Mouse (Mus musculus) CH12.LX (cell line): Measurements from ENCODE around the gene Col27a1. TPM values are rescaled to one million over a fixed set of nuclear protein-coding genes. Genes with fewer than 3 reads are reported as not detected.
"Not testable (repeated sequence)": the region's sequence is repeated elsewhere in the genome, so short reads cannot be mapped to it uniquely, and the experiment has no call there.

Experiments
- DNase-seq: peaks from one replicate; pipeline ENCODE4 v3.0.0-alpha.2; 2013; ENCODE audit errors: extremely low read depth
- H3K27ac ChIP-seq: 2 replicates; pipeline ENCODE4 v1.5.1; 2012; ENCODE audit warnings: low read depth, mild to moderate bottlenecking, control low read depth, moderate library complexity; ENCODE audit not compliant: insufficient read depth
- H3K27me3 ChIP-seq: replicated peaks from 2 replicates; pipeline ENCODE3; 2012; ENCODE audit warnings: inconsistent platforms
- H3K36me3 ChIP-seq, 2 experiments: replicated peaks in 1 of 2; 2 replicates each; pipeline versions ENCODE3 to v1.6.1; 2012; ENCODE audit warnings: inconsistent platforms in 1 of 2, low read length in 1 of 2, mild to moderate bottlenecking in 1 of 2, mixed read lengths in 1 of 2, moderate library complexity in 1 of 2; ENCODE audit not compliant: control insufficient read depth in 1 of 2, insufficient read depth in 1 of 2
- H3K4me1 ChIP-seq, 2 experiments: 2 replicates each; pipeline ENCODE4 v1.6.1; 2012; ENCODE audit warnings: inconsistent platforms in 1 of 2, moderate library complexity in 1 of 2; ENCODE audit not compliant: insufficient read depth in 2 of 2, control insufficient read depth in 1 of 2
- H3K4me2 ChIP-seq: 2 replicates; pipeline ENCODE4 v1.6.1; 2012; ENCODE audit warnings: low read depth, mild to moderate bottlenecking, control low read depth; ENCODE audit not compliant: poor library complexity, insufficient read depth, severe bottlenecking
- H3K4me3 ChIP-seq, 3 experiments: fragments of 150-350 bp in 1 of 3; sonication (generic) in 1 of 3; replicated peaks in 1 of 3; 2 replicates each; pipeline versions ENCODE3 to v1.5.1; 2011 to 2012; ENCODE audit warnings: low read depth in 2 of 3, low read length in 2 of 3, mild to moderate bottlenecking in 2 of 3, moderate library complexity in 2 of 3, control low read depth in 1 of 3, improper control_type of control experiment in 1 of 3, inconsistent platforms in 1 of 3, mixed read lengths in 1 of 3; ENCODE audit not compliant: poor library complexity in 1 of 3
- H3K79me2 ChIP-seq: replicated peaks from 2 replicates; pipeline ENCODE4 v1.6.1; 2012; ENCODE audit warnings: mild to moderate bottlenecking, moderate library complexity; ENCODE audit not compliant: control insufficient read depth, poor library complexity, insufficient read depth, severe bottlenecking; ENCODE audit errors: extremely low read depth
- H3K9ac ChIP-seq: 2 replicates; pipeline ENCODE4 v1.6.1; 2012; ENCODE audit warnings: low read depth, mild to moderate bottlenecking, control low read depth, moderate library complexity; ENCODE audit not compliant: insufficient read depth
- H3K9me3 ChIP-seq: replicated peaks from 2 replicates; pipeline ENCODE3; 2012; ENCODE audit warnings: low read length, inconsistent platforms, mixed read lengths
- CHD2 ChIP-seq: IDR thresholded peaks from 2 replicates; pipeline ENCODE4 v1.6.1; 2011; ENCODE audit warnings: low read length, improper control_type of control experiment
- CTCF ChIP-seq, 2 experiments: IDR thresholded peaks in 1 of 2; conservative IDR thresholded peaks in 1 of 2; 2 replicates each; pipeline ENCODE4 v1.5.1; 2011 to 2012; ENCODE audit warnings: low read depth in 2 of 2, low read length in 2 of 2, improper control_type of control experiment in 1 of 2, inconsistent platforms in 1 of 2, mild to moderate bottlenecking in 1 of 2, moderate library complexity in 1 of 2
- E2F4 ChIP-seq: IDR thresholded peaks from 2 replicates; pipeline ENCODE4 v1.6.1; 2011; ENCODE audit warnings: low read depth, low read length, improper control_type of control experiment; ENCODE audit not compliant: insufficient replicate concordance
- EP300 ChIP-seq: IDR thresholded peaks from 2 replicates; pipeline ENCODE4 v1.6.1; 2011; ENCODE audit warnings: low read length, improper control_type of control experiment
- ETS1 ChIP-seq: conservative IDR thresholded peaks from 2 replicates; pipeline ENCODE4 v1.6.1; 2012; ENCODE audit warnings: low read depth, mild to moderate bottlenecking, inconsistent platforms, low read length, improper control_type of control experiment, moderate library complexity
- MAX ChIP-seq: IDR thresholded peaks from 2 replicates; pipeline ENCODE4 v1.6.1; 2011; ENCODE audit warnings: low read length, improper control_type of control experiment
- MAZ ChIP-seq: IDR thresholded peaks from 2 replicates; pipeline ENCODE4 v1.6.1; 2012; ENCODE audit warnings: low read depth, mild to moderate bottlenecking, inconsistent platforms, low read length, improper control_type of control experiment, moderate library complexity
- PAX5 ChIP-seq: IDR thresholded peaks from 2 replicates; pipeline ENCODE4 v1.6.1; 2012; ENCODE audit warnings: low read length, inconsistent platforms, mixed read lengths
- RAD21 ChIP-seq: IDR thresholded peaks from 2 replicates; pipeline ENCODE4 v1.6.1; 2011; ENCODE audit warnings: low read depth, mild to moderate bottlenecking, low read length, improper control_type of control experiment, moderate library complexity
- RCOR1 ChIP-seq: conservative IDR thresholded peaks from 2 replicates; pipeline ENCODE4 v1.6.1; 2012; ENCODE audit warnings: low read depth, mild to moderate bottlenecking, inconsistent platforms, low read length, improper control_type of control experiment
- SMC3 ChIP-seq: IDR thresholded peaks from 2 replicates; pipeline ENCODE4 v1.6.1; 2011; ENCODE audit warnings: low read depth, low read length, improper control_type of control experiment
- TCF12 ChIP-seq: IDR thresholded peaks from 2 replicates; pipeline ENCODE4 v1.6.1; 2014; ENCODE audit warnings: low read depth, mild to moderate bottlenecking, inconsistent platforms, low read length, improper control_type of control experiment
- ZC3H11A ChIP-seq: IDR thresholded peaks from 2 replicates; pipeline ENCODE4 v1.6.1; 2012; ENCODE audit warnings: low read depth, mild to moderate bottlenecking, inconsistent platforms, low read length, improper control_type of control experiment
- ZKSCAN1 ChIP-seq: IDR thresholded peaks from 2 replicates; pipeline ENCODE4 v1.6.1; 2012; ENCODE audit warnings: low read depth, inconsistent platforms, low read length, improper control_type of control experiment, borderline replicate concordance
- ZNF384 ChIP-seq: IDR thresholded peaks from 2 replicates; pipeline ENCODE4 v1.6.1; 2012; ENCODE audit warnings: low read depth, low read length, improper control_type of control experiment, inconsistent platforms
- dilution Hi-C: fragments of 300-500 bp; cut with MboI; formaldehyde crosslinking; loops from 2 replicates; pipeline ENCODE4 v1.14.3; 2020; ENCODE audit warnings: low sequenced_read_pairs; ENCODE audit not compliant: extremely low pct_unique_long_range_greater_than_20kb, extremely low pct_ligation_motif_present
- in situ Hi-C: fragments of 300-500 bp; cut with MboI; formaldehyde crosslinking; loops from 3 replicates; pipeline ENCODE4 v1.14.3; 2019; ENCODE audit warnings: low sequenced_read_pairs, low pct_ligation_motif_present, low pct_unique_long_range_greater_than_20kb, mixed read lengths
- polyA plus RNA-seq: library from polyadenylated mRNA; unstranded; fragments of >175 nt; gene quantifications from 2 replicates; pipeline ENCODE4 v1.2.1, GENCODE M21; 2012; ENCODE audit warnings: low read depth; ENCODE audit not compliant: insufficient read length
- total RNA-seq, 2 experiments: library from RNA; depleted of rRNA; stranded (reverse); fragments of 300-350 nt in 1 of 2; fragments of >200 nt in 1 of 2; gene quantifications; 2 replicates each; pipeline ENCODE4 v1.2.3; 2012 to 2014

Gene Col27a1
- total and polyA plus RNA-seq, 3 experiments = 0.04 to 0.05 TPM; not detected in 1

GRCm38 (mm10) chr4:63316076-63316746, 102.4 kb downstream of the Col27a1 start:
- no peaks in the 10 kb centered on the region for H3K4me1 ChIP-seq
- H3K4me2 ChIP-seq = no peak overlapping the region
- dilution Hi-C loops = no loop called here
- no peak overlapping the region for H3K27ac ChIP-seq
- no peak overlapping the region for H3K9ac ChIP-seq
- peaks cover 84% of the 10 kb centered on the region for H3K27me3 ChIP-seq
- in situ Hi-C loops = no loop called here
- no peak overlapping the region for H3K4me3 ChIP-seq
- H3K36me3 ChIP-seq = no peaks in the 10 kb centered on the region
- H3K79me2 ChIP-seq = no peaks in the 10 kb centered on the region
- DNase-seq = no peak
- TF ChIP-seq CTCF (conservative IDR thresholded peaks at IDR 0.05 in 1 of 2, IDR thresholded peaks at IDR 0.05 in 1 of 2; ENCODE audit: low read depth in 2 of 2, low read length in 2 of 2) = no peak
- no peak for TF ChIP-seq CHD2
- TF ChIP-seq EP300 = no peak
- no peak for TF ChIP-seq MAZ
- no peak for TF ChIP-seq SMC3
- TF ChIP-seq E2F4 = no peak
- TF ChIP-seq ZKSCAN1 = no peak
- TF ChIP-seq RCOR1 = no peak
- TF ChIP-seq PAX5 = no peak
- TF ChIP-seq ETS1 = no peak
- TF ChIP-seq TCF12 = no peak
- TF ChIP-seq MAX = no peak
- TF ChIP-seq ZC3H11A = no peak
- H3K9me3 ChIP-seq = no peaks in the 10 kb centered on the region

- H3K4me2 ChIP-seq = not testable (repeated sequence)
- TF ChIP-seq SMC3 (peak; percentile 75), RAD21 (peak; percentile 69), ZNF384 (peak; percentile 49), CTCF (conservative IDR thresholded peaks at IDR 0.05 in 1 of 2, IDR thresholded peaks at IDR 0.05 in 1 of 2; ENCODE audit: low read depth in 2 of 2, low read length in 2 of 2) (peak; percentile 19 to 85; a peak in 3 of 4 replicates)
- TF ChIP-seq, all 38 proteins: peak for 4; not testable (repeated sequence) for 34
- DNase-seq = peak; percentile 40
- H3K27ac ChIP-seq, dilution Hi-C loops, H3K9me3 ChIP-seq, H3K9ac ChIP-seq, H3K4me3 ChIP-seq, H3K36me3 ChIP-seq, in situ Hi-C loops, H3K79me2 ChIP-seq: not testable (repeated sequence)
- peaks cover 79% of the 10 kb centered on the region for H3K27me3 ChIP-seq
- H3K4me1 ChIP-seq = peaks cover 3 to 11% of the 10 kb centered on the region in 2 experiments; a peak in 3 of 4 replicates
These were observed 105.8 kb downstream of the Col27a1 start for GRCm38 (mm10) chr4:63319566-63319965.
